Mouse (Mus musculus): ENCODE data around the gene Nt5dc1.

- TF ChIP-seq GATA1 (IDR thresholded peaks at IDR 0.05; ENCODE audit: low read length) (no peak), TAL1 (IDR thresholded peaks at IDR 0.05; ENCODE audit: low read length) (no peak)
These were observed 137.0 kb downstream of the Nt5dc1 start for GRCm38 (mm10) chr10:34281211-34281961.

Measured in erythroblast, embryonic 14.5 days (primary cell).